Mouse (Mus musculus) ES-Bruce4 (cell line): Measurements from ENCODE around the gene Nsun2. TPM values are rescaled to one million over a fixed set of nuclear protein-coding genes. Genes with fewer than 3 reads are reported as not detected.

ENCODE experiments used
- H3K27ac ChIP-seq: 2 replicates; pipeline ENCODE4 v1.5.1; 2012; ENCODE audit warnings: low read length, inconsistent platforms; ENCODE audit not compliant: insufficient read depth
- H3K27me3 ChIP-seq: 2 replicates; pipeline ENCODE4 v1.6.1; 2012; ENCODE audit warnings: mild to moderate bottlenecking, low read length, inconsistent platforms; ENCODE audit not compliant: control insufficient read depth, poor library complexity, insufficient read depth, severe bottlenecking
- H3K36me3 ChIP-seq: 2 replicates; pipeline ENCODE4 v1.6.1; 2012; ENCODE audit warnings: inconsistent platforms, mild to moderate bottlenecking, low read length, moderate library complexity; ENCODE audit not compliant: control insufficient read depth, poor library complexity, insufficient read depth, severe bottlenecking
- H3K4me1 ChIP-seq: one replicate; pipeline ENCODE4 v1.8.1; 2011; ENCODE audit warnings: low read length; ENCODE audit not compliant: control insufficient read depth, insufficient read depth
- H3K4me3 ChIP-seq: 2 replicates; pipeline ENCODE4 v1.5.1; 2011; ENCODE audit warnings: low read depth, mild to moderate bottlenecking, low read length
- H3K9ac ChIP-seq: 2 replicates; pipeline ENCODE4 v1.6.1; 2012; ENCODE audit warnings: low read depth, mild to moderate bottlenecking, inconsistent platforms; ENCODE audit not compliant: poor library complexity, severe bottlenecking
- H3K9me3 ChIP-seq: replicated peaks from 2 replicates; pipeline ENCODE4 v1.6.1; 2012; ENCODE audit warnings: mild to moderate bottlenecking, low read length, inconsistent platforms; ENCODE audit not compliant: control insufficient read depth, poor library complexity, insufficient read depth, severe bottlenecking
- CTCF ChIP-seq: IDR thresholded peaks from one replicate; pipeline ENCODE4 v1.8.1; 2011; ENCODE audit warnings: low read depth, low read length
- EP300 ChIP-seq: IDR thresholded peaks from 2 replicates; pipeline ENCODE4 v1.6.1; 2011; ENCODE audit warnings: low read depth, low read length; ENCODE audit not compliant: insufficient read depth
- POLR2A ChIP-seq: IDR thresholded peaks from one replicate; pipeline ENCODE4 v1.8.1; 2011; ENCODE audit warnings: low read length; ENCODE audit not compliant: insufficient read depth
- polyA plus RNA-seq: library from polyadenylated mRNA; stranded (reverse); fragments of >200 nt; gene quantifications from 2 replicates; pipeline ENCODE4 v1.2.4, GENCODE M21; 2011; ENCODE audit warnings: low read depth; ENCODE audit not compliant: missing spikeins, insufficient read depth, insufficient read length

Nsun2 gene
- polyA plus RNA-seq, 1 experiment, result 197 TPM

DNA sequence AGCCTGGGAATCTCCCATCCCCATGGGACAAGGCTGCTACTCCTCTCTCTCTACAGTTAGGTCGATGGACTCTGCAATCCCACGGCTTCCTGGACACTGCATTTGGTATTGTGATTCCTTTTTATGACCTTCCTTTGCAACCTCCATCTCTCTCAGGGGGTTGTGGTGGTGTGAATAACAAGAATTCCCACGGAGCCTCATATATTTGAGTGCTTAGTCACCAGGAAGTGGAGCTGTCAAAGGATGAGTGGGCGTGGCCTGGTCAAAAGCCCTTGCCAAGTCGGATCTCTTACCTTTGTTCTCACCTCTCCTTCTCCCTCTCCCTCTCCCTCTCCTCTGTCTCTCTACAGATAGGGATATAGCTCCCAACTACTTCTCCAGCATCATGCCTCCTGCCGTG, 52.3 kb downstream of the Nsun2 start:
- H3K9ac ChIP-seq, result no peak overlapping the region
- TF ChIP-seq POLR2A, result no peak
- no peak for TF ChIP-seq CTCF
- TF ChIP-seq EP300, result no peak
- H3K27me3 ChIP-seq, result no peaks in the 10 kb centered on the region
- H3K9me3 ChIP-seq, result no peaks in the 10 kb centered on the region
- H3K27ac ChIP-seq, result no peak overlapping the region
- H3K36me3 ChIP-seq, result no peaks in the 10 kb centered on the region
- H3K4me3 ChIP-seq, result no peak overlapping the region
- H3K4me1 ChIP-seq, result peaks cover 2% of the 10 kb centered on the region

GRCm38 (mm10) chr13:69586337-69586736, 52.8 kb downstream of the Nsun2 start:
- no peaks in the 10 kb centered on the region for H3K36me3 ChIP-seq
- H3K4me3 ChIP-seq, result no peak overlapping the region
- no peaks in the 10 kb centered on the region for H3K9me3 ChIP-seq
- no peak overlapping the region for H3K9ac ChIP-seq
- H3K27me3 ChIP-seq, result no peaks in the 10 kb centered on the region
- H3K27ac ChIP-seq, result no peak overlapping the region
- H3K4me1 ChIP-seq, result peaks cover 2% of the 10 kb centered on the region
- TF ChIP-seq POLR2A (no peak), CTCF (no peak)

- H3K4me1 ChIP-seq, result peaks cover 2% of the 10 kb centered on the region
- H3K36me3 ChIP-seq, result no peaks in the 10 kb centered on the region
- TF ChIP-seq EP300 (no peak), CTCF (no peak), POLR2A (no peak)
- H3K9me3 ChIP-seq, result no peaks in the 10 kb centered on the region
- no peak overlapping the region for H3K9ac ChIP-seq
- H3K27ac ChIP-seq, result no peak overlapping the region
- no peaks in the 10 kb centered on the region for H3K27me3 ChIP-seq
- no peak overlapping the region for H3K4me3 ChIP-seq
Observed at GRCm38 (mm10) chr13:69587849-69588248, 54.3 kb downstream of the Nsun2 start.

- Histone ChIP-seq H3K27ac (no peak overlapping the region), H3K9ac (no peak overlapping the region), H3K9me3 (no peaks in the 10 kb centered on the region), H3K4me3 (no peak overlapping the region), H3K27me3 (no peaks in the 10 kb centered on the region), H3K4me1 (peaks cover 2% of the 10 kb centered on the region), H3K36me3 (no peaks in the 10 kb centered on the region)
- TF ChIP-seq EP300, result no peak
- no peak for TF ChIP-seq CTCF
- TF ChIP-seq POLR2A, result no peak
Observed at GRCm38 (mm10) chr13:69588263-69588662, 54.7 kb downstream of the Nsun2 start.

DNA sequence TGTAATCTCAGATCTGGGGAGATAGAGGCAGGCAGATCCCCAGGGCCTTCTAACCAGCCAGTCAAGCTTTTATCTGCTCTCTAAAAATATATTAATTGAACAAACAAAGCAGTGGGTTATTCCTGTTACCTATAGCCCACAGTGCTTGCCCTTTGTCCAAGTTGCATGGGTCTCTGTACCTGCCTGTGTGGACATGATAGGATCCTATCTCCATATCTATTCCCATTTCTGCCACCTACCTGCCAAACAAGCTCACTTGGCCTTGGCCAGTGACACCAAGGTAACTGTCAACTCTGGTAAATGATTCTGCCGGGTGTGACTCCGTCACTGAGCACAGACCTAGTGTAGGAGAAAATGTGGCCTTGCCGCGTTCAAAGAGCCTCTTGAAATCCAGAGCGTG, 57.8 kb downstream of the Nsun2 start:
- no peaks in the 10 kb centered on the region for H3K4me1 ChIP-seq
- H3K27me3 ChIP-seq, result no peaks in the 10 kb centered on the region
- no peak overlapping the region for H3K9ac ChIP-seq
- H3K27ac ChIP-seq, result no peak overlapping the region
- no peaks in the 10 kb centered on the region for H3K9me3 ChIP-seq
- H3K4me3 ChIP-seq, result no peak overlapping the region
- TF ChIP-seq EP300 (no peak), POLR2A (no peak), CTCF (no peak)
- H3K36me3 ChIP-seq, result no peaks in the 10 kb centered on the region

GRCm38 (mm10) chr13:69592226-69592625, 58.7 kb downstream of the Nsun2 start:
- TF ChIP-seq POLR2A (no peak), CTCF (no peak), EP300 (no peak)
- no peaks in the 10 kb centered on the region for H3K36me3 ChIP-seq
- H3K4me3 ChIP-seq, result no peak overlapping the region
- H3K27ac ChIP-seq, result no peak overlapping the region
- no peaks in the 10 kb centered on the region for H3K9me3 ChIP-seq
- H3K9ac ChIP-seq, result no peak overlapping the region
- H3K27me3 ChIP-seq, result no peaks in the 10 kb centered on the region
- no peaks in the 10 kb centered on the region for H3K4me1 ChIP-seq
